Mouse (Mus musculus) embryonic fibroblast, embryonic 13.5 days (primary cell): ENCODE measurements around the gene Cfl1.

ENCODE experiments used
- CTCF ChIP-seq: IDR thresholded peaks from 2 replicates; pipeline ENCODE4 v1.5.1; 2011; ENCODE audit warnings: mild to moderate bottlenecking, control low read depth, low read length, moderate library complexity, borderline replicate concordance; ENCODE audit not compliant: insufficient read depth
- POLR2A ChIP-seq: IDR thresholded peaks from 2 replicates; pipeline ENCODE4 v1.6.1; 2011; ENCODE audit warnings: low read depth, mild to moderate bottlenecking, control low read depth, low read length, moderate library complexity

DNA sequence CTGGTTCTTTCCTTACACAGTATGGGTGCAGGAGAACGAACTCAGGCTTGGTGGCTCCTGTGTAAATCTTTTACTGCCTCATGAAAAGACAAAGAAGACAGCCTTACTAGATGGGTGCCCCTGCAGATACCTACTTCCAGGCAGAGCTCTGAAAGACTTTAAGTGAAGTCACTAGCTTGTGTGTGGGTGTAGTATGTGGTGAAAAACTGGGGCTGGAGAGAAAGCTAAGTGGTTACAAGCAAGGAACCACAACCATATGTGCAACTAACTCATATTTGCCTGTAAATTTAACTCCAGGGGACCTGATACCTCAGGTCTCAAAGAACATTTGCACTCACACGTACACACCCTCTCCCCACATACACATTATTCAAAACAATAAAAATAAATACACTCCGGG lies 30.4 kb upstream of the Cfl1 start:
- 0 out of 2 replicates have a peak, but pooled peaks have one; percentile 20 for TF ChIP-seq POLR2A
- no peak for TF ChIP-seq CTCF
